Mouse (Mus musculus): Measurements from ENCODE around the gene Polh.

The Polh gene

DNA sequence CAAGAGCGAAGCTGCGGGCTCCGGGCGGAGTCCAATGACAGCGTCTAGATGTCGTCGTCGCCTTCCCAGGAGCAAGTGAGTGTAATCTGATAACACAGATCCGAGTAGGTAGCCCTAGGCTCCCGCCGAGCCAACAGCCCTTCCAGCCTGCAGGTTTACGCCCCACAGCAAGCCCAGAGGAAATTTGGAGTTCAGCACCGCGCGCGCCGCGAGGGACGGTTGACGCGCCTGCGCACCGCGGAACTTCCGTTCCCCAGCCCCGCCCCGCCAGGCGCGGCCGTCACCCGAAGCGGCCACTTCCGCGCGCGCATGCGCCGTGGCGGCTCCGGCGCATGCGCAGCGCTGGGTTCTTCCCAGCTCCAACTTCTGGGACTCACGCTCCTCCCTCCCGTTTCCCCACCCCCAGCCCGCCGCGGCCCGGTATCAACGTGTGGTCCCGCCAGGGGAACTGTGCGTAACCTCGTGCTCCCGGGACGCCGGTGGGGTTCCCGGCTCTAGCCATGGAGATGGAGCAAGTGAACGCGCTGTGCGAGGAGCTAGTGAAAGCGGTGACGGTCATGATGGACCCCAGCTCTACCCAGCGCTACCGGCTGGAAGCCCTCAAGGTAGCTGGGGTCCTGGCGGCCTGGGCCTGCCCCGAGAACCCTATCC lies at the start of gene Polh, which contains the start of gene Xpo5:
TSS of gene Polh (minus strand) at position 225 of the 651 bp plus-strand sequence.
TSS of gene Xpo5 (plus strand) at position 362 of the 651 bp plus-strand sequence.
- DNase-seq (ENCODE audit: low spot score in 2 of 2): peak; percentile 87 to 89

GRCm38 (mm10) chr17:46251174-46251573 lies 48.7 kb upstream of the Polh start:
- DNase-seq (ENCODE audit: low spot score in 2 of 2): no peak

GRCm38 (mm10) chr17:46248189-46248522 lies 45.7 kb upstream of the Polh start:
- DNase-seq (ENCODE audit: low spot score in 2 of 2): no peak

DNA sequence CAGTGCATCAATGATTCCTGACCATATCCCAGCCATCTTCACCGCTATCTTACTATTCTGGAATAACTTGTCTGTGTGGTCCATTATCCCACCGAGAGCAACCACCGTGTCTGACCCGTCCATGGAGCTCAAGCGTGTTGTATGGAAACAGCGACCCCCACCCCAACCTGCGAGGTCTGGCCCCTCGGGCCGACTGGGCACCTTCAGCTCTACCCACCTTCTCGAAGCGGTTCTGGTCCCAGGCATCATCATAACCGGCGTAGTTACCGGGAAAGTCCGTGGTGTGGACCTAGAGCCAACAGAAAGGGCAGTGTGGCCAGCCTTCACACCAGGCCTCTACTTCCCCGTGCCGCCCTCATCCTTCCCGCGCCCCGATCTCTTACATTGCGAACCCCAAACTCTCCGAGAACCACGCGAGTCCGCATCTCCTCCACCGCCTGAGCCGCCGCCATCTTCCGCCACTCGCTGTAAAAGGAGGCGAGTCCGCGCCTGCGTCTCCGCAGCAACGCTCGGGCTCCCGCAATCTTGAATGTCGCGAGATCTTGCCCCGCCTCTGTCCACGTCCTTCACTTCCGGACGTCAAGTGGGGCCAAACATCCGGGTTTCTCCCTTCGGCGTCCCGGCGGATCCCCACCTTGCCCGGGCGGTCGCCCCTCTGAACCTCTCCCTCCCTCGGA lies 45.2 kb upstream of the Polh start, which contains the start of the genes Polr1c and Yipf3:
TSS of gene Polr1c (minus strand) at position 543 of the 677 bp plus-strand sequence.
TSS of gene Yipf3 (plus strand) at position 569 of the 677 bp plus-strand sequence.
- DNase-seq (ENCODE audit: low spot score in 2 of 2): peak; percentile 92 to 94

GRCm38 (mm10) chr17:46244579-46244978 lies 42.1 kb upstream of the Polh start:
- no peak for DNase-seq (ENCODE audit: low spot score in 2 of 2)

GRCm38 (mm10) chr17:46243624-46244023 lies 41.2 kb upstream of the Polh start:
- no peak for DNase-seq (ENCODE audit: low spot score in 2 of 2)

DNA sequence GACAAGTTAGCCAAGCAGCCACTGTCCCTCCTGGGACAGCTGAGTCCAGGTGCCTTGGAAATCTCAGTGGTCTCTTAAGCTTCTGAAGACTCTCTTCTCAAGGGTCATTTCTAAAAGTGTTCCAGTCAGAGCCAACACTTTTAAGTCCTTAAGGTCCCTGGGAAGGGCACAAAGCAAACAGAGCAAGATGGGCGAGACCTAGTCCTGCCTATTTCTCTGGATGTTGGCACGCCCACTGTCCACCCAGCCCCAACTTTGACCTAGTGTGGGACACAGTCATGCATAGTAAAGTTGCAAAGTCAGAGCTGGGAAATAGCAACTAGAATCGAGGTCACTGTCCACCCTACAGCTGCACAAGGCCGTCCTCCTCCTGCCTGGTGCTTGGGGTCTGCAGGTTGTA lies 40.5 kb upstream of the Polh start:
- DNase-seq (ENCODE audit: low spot score in 2 of 2): no peak

DNA sequence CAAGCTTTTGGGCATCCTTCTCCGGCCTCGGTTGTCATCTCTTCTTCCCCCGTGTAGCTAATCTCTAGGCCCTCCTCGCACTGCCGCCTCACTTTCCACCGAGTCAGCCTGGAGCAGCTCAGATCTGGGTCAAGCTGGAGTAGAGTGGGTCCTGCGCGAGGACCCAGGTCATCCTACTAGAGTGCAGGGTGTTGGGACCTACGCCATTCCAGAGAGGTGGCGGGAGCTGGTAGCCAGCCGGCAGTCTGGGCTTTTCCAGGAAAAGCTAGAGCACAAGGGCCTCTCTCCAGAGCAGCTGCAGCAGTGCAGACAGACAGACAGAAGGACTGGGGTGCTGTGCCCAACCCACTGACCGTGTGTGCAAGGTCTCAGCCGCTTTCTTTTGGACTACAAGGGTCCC lies 39.8 kb upstream of the Polh start:
- DNase-seq (ENCODE audit: low spot score in 2 of 2): no peak

DNA sequence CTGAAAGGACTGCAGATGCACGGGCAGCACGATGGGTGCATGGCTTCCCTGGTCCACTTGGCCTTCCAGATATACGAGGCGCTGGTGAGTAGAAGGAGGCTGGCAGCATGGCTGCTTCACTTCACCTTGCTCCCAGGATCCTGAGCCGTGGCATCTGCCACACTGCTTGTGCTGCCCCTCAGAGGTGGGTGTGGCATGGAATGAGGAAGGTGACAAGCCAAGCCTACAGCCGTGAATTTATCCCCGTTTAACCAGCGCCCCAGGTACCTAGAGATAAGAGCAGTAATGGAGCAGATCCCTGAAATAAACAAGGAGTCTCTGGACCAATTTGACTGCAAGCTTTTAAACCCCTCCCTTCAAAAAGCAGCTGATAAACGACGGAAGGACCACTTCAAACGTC lies 39.0 kb upstream of the Polh start:
- DNase-seq (ENCODE audit: low spot score in 2 of 2): no peak

DNA sequence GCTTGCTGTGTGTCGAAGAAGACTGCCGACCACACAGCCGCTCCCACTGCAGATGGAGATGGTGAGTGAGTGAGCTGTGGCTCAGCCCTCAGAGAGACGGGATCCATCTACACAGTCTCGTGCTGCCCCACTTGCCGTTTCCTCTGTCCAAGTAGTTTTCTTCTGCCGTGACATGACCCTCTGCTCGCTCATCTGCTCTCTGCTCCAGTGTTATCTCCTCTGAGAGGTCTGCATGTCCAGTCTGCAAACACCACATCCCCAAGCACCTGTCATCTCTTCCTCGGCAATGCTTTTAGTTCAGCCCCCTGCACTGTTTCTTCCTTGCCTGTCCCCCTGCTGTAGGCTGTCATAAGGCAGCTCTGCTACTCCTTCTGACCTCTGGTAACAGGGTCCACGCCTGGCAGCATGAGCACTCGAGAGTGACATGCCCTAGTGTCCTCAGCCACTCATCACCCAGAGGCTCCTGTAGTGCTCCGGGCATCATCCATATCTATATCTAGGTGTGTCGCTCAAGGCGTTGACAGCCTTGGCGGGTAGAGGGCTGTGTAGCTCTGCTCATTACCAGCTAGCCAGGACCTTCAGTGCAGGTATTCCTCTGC lies 37.2 kb upstream of the Polh start:
- DNase-seq (ENCODE audit: low spot score in 2 of 2): no peak

GRCm38 (mm10) chr17:46237480-46237879 lies 35.0 kb upstream of the Polh start:
- DNase-seq (ENCODE audit: low spot score in 2 of 2): no peak

- no peak for DNase-seq (ENCODE audit: low spot score in 2 of 2)
Observed at GRCm38 (mm10) chr17:46237079-46237478, 34.6 kb upstream of the Polh start.

- DNase-seq (ENCODE audit: low spot score in 2 of 2): no peak
Observed at GRCm38 (mm10) chr17:46236067-46236466, 33.6 kb upstream of the Polh start.

DNA sequence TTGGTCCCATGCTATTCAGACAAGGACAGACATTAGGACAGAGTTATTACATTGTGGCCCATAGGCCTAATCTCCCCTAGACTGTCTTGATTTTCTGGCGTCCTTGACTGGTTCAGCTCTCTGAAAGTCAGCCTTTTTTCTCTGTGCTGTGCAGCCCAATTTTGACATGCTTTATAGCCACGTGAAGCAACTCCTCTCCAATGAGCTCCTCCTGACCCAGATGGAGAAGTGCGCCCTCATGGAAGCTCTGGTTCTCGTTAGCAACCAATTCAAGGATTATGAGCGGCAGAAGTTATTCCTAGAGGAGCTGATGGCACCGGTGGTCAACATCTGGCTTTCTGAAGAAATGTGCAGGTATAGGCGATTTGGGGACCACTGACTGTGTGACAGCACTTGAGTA lies 25.1 kb upstream of the Polh start:
- no peak for DNase-seq (ENCODE audit: low spot score in 2 of 2)

DNA sequence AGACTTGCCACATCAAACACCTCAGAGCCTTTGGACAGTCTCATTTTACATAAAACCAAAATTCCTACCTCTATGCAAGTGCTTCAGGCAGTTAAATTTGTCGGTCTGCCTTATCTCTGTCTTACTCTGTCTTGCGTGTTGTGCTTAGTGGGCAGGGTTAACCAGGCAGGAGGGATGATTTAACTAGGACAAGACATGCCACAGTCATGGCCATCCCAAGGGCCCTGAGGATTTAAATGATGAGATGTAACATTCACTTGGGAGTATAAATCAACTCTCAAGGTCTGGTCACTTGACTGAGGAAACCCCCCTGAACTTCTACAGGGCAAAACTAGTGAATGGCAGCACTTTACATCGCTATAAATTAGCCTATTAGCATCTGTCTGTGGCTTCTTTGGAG lies 19.2 kb upstream of the Polh start:
- no peak for DNase-seq (ENCODE audit: low spot score in 2 of 2)

GRCm38 (mm10) chr17:46210550-46210949 lies 8.1 kb upstream of the Polh start:
- DNase-seq (ENCODE audit: low spot score in 2 of 2): no peak

GRCm38 (mm10) chr17:46206676-46207075 lies 4.2 kb upstream of the Polh start:
- DNase-seq (ENCODE audit: low spot score in 2 of 2): no peak

DNA sequence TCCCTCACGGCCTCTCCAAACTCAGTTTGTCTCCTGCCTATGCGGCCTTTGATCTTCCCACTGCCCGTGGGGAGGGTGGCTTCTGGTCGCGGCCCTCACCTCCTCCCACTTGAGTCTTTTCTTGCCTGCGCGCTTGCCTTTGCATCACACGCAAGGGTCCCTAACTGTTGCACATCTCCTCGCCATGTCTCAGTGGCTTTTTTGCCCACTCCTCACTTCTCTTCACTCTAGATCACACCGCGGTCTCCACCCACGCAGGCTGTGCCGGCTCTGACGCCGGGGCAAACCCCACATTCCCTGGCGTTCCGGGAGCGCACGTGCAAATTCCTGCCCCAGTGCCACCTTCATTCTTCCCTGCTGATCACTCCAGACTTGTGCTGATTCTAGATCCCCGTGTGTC lies 633 bp upstream of the Polh start:
- peak in 1 of 2 experiments; percentile 5 for DNase-seq (ENCODE audit: low spot score in 2 of 2)

GRCm38 (mm10) chr17:46201151-46201550 lies 1.3 kb downstream of the Polh start:
- no peak for DNase-seq (ENCODE audit: low spot score in 2 of 2)

GRCm38 (mm10) chr17:46188829-46189228 lies 13.6 kb downstream of the Polh start:
- DNase-seq (ENCODE audit: low spot score in 2 of 2): no peak

GRCm38 (mm10) chr17:46182273-46182672 lies 20.2 kb downstream of the Polh start:
- DNase-seq (ENCODE audit: low spot score in 2 of 2): no peak

DNA sequence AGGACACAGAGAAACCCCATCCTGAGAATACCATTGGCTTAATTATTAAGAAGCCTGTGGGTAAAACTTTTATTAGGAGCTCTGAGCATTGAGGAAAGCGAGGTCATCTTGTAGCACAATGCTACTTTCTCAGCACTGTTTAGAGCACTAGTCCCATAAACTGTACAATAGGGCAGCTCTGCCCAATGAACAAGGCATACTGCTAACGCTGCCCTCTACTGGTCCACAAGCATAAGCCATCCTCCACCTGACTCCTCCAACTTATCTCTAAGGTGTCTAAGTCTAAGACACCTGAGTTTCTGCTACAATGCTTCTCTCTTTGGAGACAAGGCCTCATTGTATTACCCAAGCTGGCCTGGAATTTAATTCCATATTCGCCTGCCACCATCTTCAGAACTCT lies 31.9 kb downstream of the Polh start:
- DNase-seq (ENCODE audit: low spot score in 2 of 2): no peak

DNA sequence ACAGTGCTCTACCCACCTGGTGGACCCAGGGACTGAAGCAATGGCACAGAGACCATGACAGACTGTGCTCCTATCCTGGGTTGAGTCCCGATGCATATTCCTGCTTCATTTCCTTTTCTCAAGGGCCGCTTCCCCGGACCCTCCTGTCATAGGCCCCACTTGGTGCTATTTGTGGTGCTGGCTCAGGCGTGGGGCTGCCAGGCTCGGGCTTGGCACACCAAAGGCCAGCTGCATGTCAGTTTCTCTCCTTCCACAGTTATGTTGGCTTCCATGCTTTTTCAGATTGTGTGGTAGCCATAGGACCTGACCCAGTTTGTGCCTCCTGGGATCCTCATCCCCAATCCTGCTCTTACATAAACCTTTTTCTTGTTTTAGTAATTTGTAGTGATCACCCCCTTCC lies 33.7 kb downstream of the Polh start:
- no peak for DNase-seq (ENCODE audit: low spot score in 2 of 2)

Measured in urinary bladder, adult 18-20 months (tissue).